Mouse (Mus musculus) subcutaneous adipose tissue, adult 2 months (tissue): ENCODE measurements around the gene Gm28891. TPM values are rescaled to one million over a fixed set of nuclear protein-coding genes. Genes with fewer than 3 reads are reported as not detected.

Experiments used
- polyA plus RNA-seq: library from polyadenylated mRNA; depleted of rRNA; stranded (reverse); fragments of >200 nt; gene quantifications from 2 replicates; pipeline ENCODE4 v1.2.3, GENCODE M21; 2012; ENCODE audit warnings: low replicate concordance; rRNA removed

The Gm28891 gene
- polyA plus RNA-seq: not detected in 2 replicates

DNA sequence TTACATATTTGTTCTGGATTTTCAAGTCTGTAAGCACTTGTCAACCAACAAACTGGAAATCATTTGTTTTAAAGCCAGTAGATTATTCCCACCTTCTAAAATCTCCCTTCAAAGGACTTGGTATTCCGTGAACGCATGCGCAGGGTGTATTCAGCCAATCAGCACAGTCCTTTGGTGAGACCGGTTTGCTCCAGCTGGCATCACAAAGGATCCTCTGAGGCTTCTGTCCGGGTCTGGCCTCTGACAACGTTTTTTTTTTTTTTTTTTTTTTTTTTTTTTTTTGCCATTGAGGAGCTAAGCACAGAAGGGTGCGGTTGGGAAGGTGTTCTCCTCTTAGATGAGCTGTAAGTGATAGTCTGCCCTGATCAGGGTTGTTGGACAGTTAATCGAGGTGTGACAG lies at the start of gene Gm28891:
Gene Gm28891, plus strand, starts transcription at position 301 of the 400 bp plus-strand sequence.

